Mouse (Mus musculus): ENCODE data around the gene Cep41.
A peak's percentile ranks its signal among the peaks of the same experiment; 100 is the strongest.

- peak; percentile 83 for TF ChIP-seq CTCF (IDR thresholded peaks at IDR 0.05; ENCODE audit: borderline replicate concordance, extremely low read depth, insufficient read depth, insufficient read length)
- no peak for TF ChIP-seq POLR2A (IDR thresholded peaks at IDR 0.05; ENCODE audit: borderline replicate concordance, extremely low read depth, insufficient read depth, insufficient read length, poor library complexity, severe bottlenecking)
Observed at GRCm38 (mm10) chr6:30736864-30737547, 43.5 kb upstream of the Cep41 start.
